Mouse (Mus musculus): ENCODE measurements around the gene Tbc1d30.
"Not testable (repeated sequence)": the region's sequence is repeated elsewhere in the genome, so short reads cannot be mapped to it uniquely, and the experiment has no call there.

Gene Tbc1d30

GRCm38 (mm10) chr10:121365781-121366272 lies 14.7 kb upstream of the Tbc1d30 start:
- peak; percentile 21 for DNase-seq (ENCODE audit: low read depth, low spot score)

- DNase-seq (ENCODE audit: low read depth, low spot score) = peak; percentile 86
Measured at GRCm38 (mm10) chr10:121364801-121365564, 13.9 kb upstream of the Tbc1d30 start, which contains the start of gene Gns. Gene Gns, plus strand, starts transcription at chr10:121365090.

GRCm38 (mm10) chr10:121364306-121364705 lies 13.2 kb upstream of the Tbc1d30 start:
- no peak for DNase-seq (ENCODE audit: low read depth, low spot score)

- no peak for DNase-seq (ENCODE audit: low read depth, low spot score)
Measured at GRCm38 (mm10) chr10:121363201-121363600, 12.1 kb upstream of the Tbc1d30 start.

- no peak for DNase-seq (ENCODE audit: low read depth, low spot score)
Measured at GRCm38 (mm10) chr10:121360358-121360757, 9.3 kb upstream of the Tbc1d30 start.

GRCm38 (mm10) chr10:121351692-121352290 lies 713 bp upstream of the Tbc1d30 start:
- no peak for DNase-seq (ENCODE audit: low read depth, low spot score)

GRCm38 (mm10) chr10:121350357-121351065 lies 567 bp downstream of the Tbc1d30 start:
- DNase-seq (ENCODE audit: low read depth, low spot score) = no peak

- no peak for DNase-seq (ENCODE audit: low read depth, low spot score)
Measured at GRCm38 (mm10) chr10:121349244-121349643, 1.8 kb downstream of the Tbc1d30 start.

GRCm38 (mm10) chr10:121343867-121344266 lies 7.2 kb downstream of the Tbc1d30 start:
- DNase-seq (ENCODE audit: low read depth, low spot score) = no peak

- no peak for DNase-seq (ENCODE audit: low read depth, low spot score)
Measured at GRCm38 (mm10) chr10:121342260-121342659, 8.8 kb downstream of the Tbc1d30 start.

- no peak for DNase-seq (ENCODE audit: low read depth, low spot score)
Measured at GRCm38 (mm10) chr10:121340754-121341593, 10.1 kb downstream of the Tbc1d30 start.

- not testable (repeated sequence) for DNase-seq (ENCODE audit: low read depth, low spot score)
Measured at GRCm38 (mm10) chr10:121336536-121336935, 14.5 kb downstream of the Tbc1d30 start.

GRCm38 (mm10) chr10:121334576-121334975 lies 16.5 kb downstream of the Tbc1d30 start:
- peak; percentile 67 for DNase-seq (ENCODE audit: low read depth, low spot score)

GRCm38 (mm10) chr10:121330940-121331339 lies 20.1 kb downstream of the Tbc1d30 start:
- DNase-seq (ENCODE audit: low read depth, low spot score) = peak; percentile 59

GRCm38 (mm10) chr10:121329586-121329985 lies 21.5 kb downstream of the Tbc1d30 start:
- no peak for DNase-seq (ENCODE audit: low read depth, low spot score)

GRCm38 (mm10) chr10:121326167-121326566 lies 24.9 kb downstream of the Tbc1d30 start:
- no peak for DNase-seq (ENCODE audit: low read depth, low spot score)

GRCm38 (mm10) chr10:121323493-121323892 lies 27.6 kb downstream of the Tbc1d30 start:
- no peak for DNase-seq (ENCODE audit: low read depth, low spot score)

- no peak for DNase-seq (ENCODE audit: low read depth, low spot score)
Measured at GRCm38 (mm10) chr10:121318397-121318950, 32.6 kb downstream of the Tbc1d30 start.

- DNase-seq (ENCODE audit: low read depth, low spot score) = peak; percentile 91
Measured at GRCm38 (mm10) chr10:121316361-121316760, 34.7 kb downstream of the Tbc1d30 start.

- peak; percentile 69 for DNase-seq (ENCODE audit: low read depth, low spot score)
Measured at GRCm38 (mm10) chr10:121315321-121316283, 35.5 kb downstream of the Tbc1d30 start.
